ENCODE assay signal across 9 mouse cellular contexts in genomic region chr4:152178344-152178864, GRCm38 (mm10). TPM values are rescaled to one million over a fixed set of nuclear protein-coding genes. Genes with fewer than 3 reads are reported as not detected.
DNase-seq lines count a peak whose midpoint lies in the region; ATAC-seq lines count a peak whose summit lies in the region.
"Had no signal": no experiment of that assay in that cellular context is flagged by ENCODE, and none has a peak within 500 bp of the region (broad histone marks: within the 10 kb centered on the region; RNA-seq: fewer than 3 reads in every experiment).

No protein-coding gene starts in this region.

- 0 out of 2 replicates have a peak, but pooled peaks cover 6% of the 10 kb centered on the region for H3K36me3 ChIP-seq in forebrain, embryonic 12.5 days (replicated peaks)
- peaks cover 8% of the 10 kb centered on the region for H3K36me3 ChIP-seq in hindbrain, embryonic 10.5 days
- peaks cover 15% of the 10 kb centered on the region for H3K36me3 ChIP-seq in midbrain, embryonic 10.5 days

- peak; percentile 75 to 79 for DNase-seq in lung, adult 18-20 months
- no peak for DNase-seq in lung, postnatal 25 days (ENCODE audit: low spot score)
- peak; percentile 50 for DNase-seq in brain, adult 2 months (ENCODE audit: low read depth, low spot score)
- no peak for DNase-seq in hindbrain, embryonic 10.5 days (ENCODE audit: low spot score)
- peak; percentile 44 to 59 for DNase-seq in left cerebral cortex, postnatal 36 days (ENCODE audit: low spot score in 2 of 2)
- DNase-seq in midbrain, embryonic 10.5 days (ENCODE audit: low spot score), result no peak
- DNase-seq in adipocyte (ENCODE audit: low spot score), result no peak

- ATAC-seq in forebrain, embryonic 12.5 days (ENCODE audit: low FRiP score), result peak; percentile 51

- peaks cover 25% of the 10 kb centered on the region for H3K4me1 ChIP-seq in forebrain, embryonic 12.5 days
- H3K4me1 ChIP-seq in hindbrain, embryonic 10.5 days (replicated peaks), result peaks cover 43% of the 10 kb centered on the region
- peaks cover 39% of the 10 kb centered on the region for H3K4me1 ChIP-seq in midbrain, embryonic 10.5 days

- peak overlapping the region; percentile 65 for H3K4me3 ChIP-seq in forebrain, embryonic 12.5 days (replicated peaks)
- peak overlapping the region; percentile 84 for H3K4me3 ChIP-seq in hindbrain, embryonic 10.5 days
- peak overlapping the region; percentile 67 for H3K4me3 ChIP-seq in midbrain, embryonic 10.5 days

- H3K4me2 ChIP-seq in forebrain, embryonic 12.5 days, result peak overlapping the region; percentile 97

- intact Hi-C loops in left cerebral cortex, postnatal 36 days (cut with DNase I), result loop anchor here (5.0 kb wide), 1 partner anchor 304 kb away; no protein-coding TSS in a partner anchor

- H3K27ac ChIP-seq in forebrain, embryonic 12.5 days, result peak overlapping the region; percentile 19
- H3K27ac ChIP-seq in hindbrain, embryonic 10.5 days, result peak overlapping the region; percentile 95
- H3K27ac ChIP-seq in midbrain, embryonic 10.5 days (replicated peaks), result peak overlapping the region; percentile 94

- H3K9ac ChIP-seq in forebrain, embryonic 12.5 days, result peak overlapping the region; percentile 70

- WGBS in forebrain, embryonic 12.5 days, result under 1% methylated on average over 35 of the region's 35 CpGs
- WGBS in hindbrain, embryonic 10.5 days, result 1% methylated on average over 35 of the region's 35 CpGs
- 2% methylated on average over 35 of the region's 35 CpGs for WGBS in midbrain, embryonic 10.5 days

- H3K9me3 ChIP-seq in forebrain, embryonic 12.5 days, result no peaks in the 10 kb centered on the region
- H3K9me3 ChIP-seq in hindbrain, embryonic 10.5 days, result no peaks in the 10 kb centered on the region
- no peaks in the 10 kb centered on the region for H3K9me3 ChIP-seq in midbrain, embryonic 10.5 days (replicated peaks)

- H3K27me3 ChIP-seq in forebrain, embryonic 12.5 days, result peaks cover 58% of the 10 kb centered on the region
- H3K27me3 ChIP-seq in hindbrain, embryonic 10.5 days (ENCODE audit: insufficient read depth, poor library complexity, severe bottlenecking), result peaks cover 69% of the 10 kb centered on the region
- peaks cover 64% of the 10 kb centered on the region for H3K27me3 ChIP-seq in midbrain, embryonic 10.5 days (ENCODE audit: low read depth, poor library complexity, severe bottlenecking)

RNA-seq across cellular contexts. Expression of gene Acot7, which starts 0.5 kb away (rescaled TPM):
- 85.9 and 86.7 TPM in 2 replicates for polyA plus RNA-seq in forebrain, embryonic 12.5 days (2016; fragmentation: Nextera tagmentation; extraction: Ambion mirVana)
- polyA plus RNA-seq in hindbrain, embryonic 10.5 days (2016; fragmentation: Nextera tagmentation; extraction: Ambion mirVana), result 90.0 and 118 TPM in 2 replicates
- 100 to 1,000 TPM; 295 to 323 TPM for total RNA-seq in left cerebral cortex, postnatal 36 days (2021)
- polyA plus RNA-seq in midbrain, embryonic 10.5 days (2016; fragmentation: Nextera tagmentation; extraction: Ambion mirVana), result 85.7 and 99.7 TPM in 2 replicates

RNA-seq across cellular contexts. Expression of gene Hes2, which starts 19.7 kb away (rescaled TPM):
- not detected in 2 replicates for polyA plus RNA-seq in forebrain, embryonic 12.5 days (2016; fragmentation: Nextera tagmentation; extraction: Ambion mirVana)
- 4.2 and 4.7 TPM in 2 replicates for polyA plus RNA-seq in hindbrain, embryonic 10.5 days (2016; fragmentation: Nextera tagmentation; extraction: Ambion mirVana)
- total RNA-seq in left cerebral cortex, postnatal 36 days (2021), result not detected
- 0.79 and 1.3 TPM in 2 replicates for polyA plus RNA-seq in midbrain, embryonic 10.5 days (2016; fragmentation: Nextera tagmentation; extraction: Ambion mirVana)
- total RNA-seq: layer of hippocampus, postnatal 25 days had no signal

RNA-seq across cellular contexts. Expression of gene Espn, which starts 26.2 kb away (rescaled TPM):
- 1.8 and 2.1 TPM in 2 replicates for polyA plus RNA-seq in forebrain, embryonic 12.5 days (2016; fragmentation: Nextera tagmentation; extraction: Ambion mirVana)
- polyA plus RNA-seq in hindbrain, embryonic 10.5 days (2016; fragmentation: Nextera tagmentation; extraction: Ambion mirVana), result 1.6 and 6.5 TPM in 2 replicates
- 1 to 10 TPM; 1.4 to 2.0 TPM for total RNA-seq in left cerebral cortex, postnatal 36 days (2021)
- 0.94 and 1.4 TPM in 2 replicates for polyA plus RNA-seq in midbrain, embryonic 10.5 days (2016; fragmentation: Nextera tagmentation; extraction: Ambion mirVana)

Comparison
In these comparisons a context has a peak if more than half of its experiments do, and no peak if none do; other contexts are left out.
1. DNase-seq: peak in lung, adult 18-20 months (2 of 2), brain, adult 2 months (single experiment) and left cerebral cortex, postnatal 36 days (2 of 2); none in lung, postnatal 25 days (single experiment), hindbrain, embryonic 10.5 days (single experiment), midbrain, embryonic 10.5 days (single experiment) and adipocyte (single experiment).
2. H3K27ac ChIP-seq: peak in every context shown above with its lines; median percentile 95 in hindbrain, embryonic 10.5 days; 94 in midbrain, embryonic 10.5 days; 19 in forebrain, embryonic 12.5 days.
3. Peak in every context shown above with its lines, with median percentiles within 50 percentile points of each other: H3K4me3 ChIP-seq.